Mouse (Mus musculus) CH12.LX (cell line): Measurements from ENCODE around the gene Wbp1l. TPM values are rescaled to one million over a fixed set of nuclear protein-coding genes. Genes with fewer than 3 reads are reported as not detected.

Source experiments
- DNase-seq: peaks from one replicate; pipeline ENCODE4 v3.0.0-alpha.2; 2013; ENCODE audit errors: extremely low read depth
- H3K27ac ChIP-seq: 2 replicates; pipeline ENCODE4 v1.5.1; 2012; ENCODE audit warnings: low read depth, mild to moderate bottlenecking, control low read depth, moderate library complexity; ENCODE audit not compliant: insufficient read depth
- H3K27me3 ChIP-seq: replicated peaks from 2 replicates; pipeline ENCODE3; 2012; ENCODE audit warnings: inconsistent platforms
- H3K36me3 ChIP-seq, 2 experiments: replicated peaks in 1 of 2; 2 replicates each; pipeline versions ENCODE3 to v1.6.1; 2012; ENCODE audit warnings: inconsistent platforms in 1 of 2, low read length in 1 of 2, mild to moderate bottlenecking in 1 of 2, mixed read lengths in 1 of 2, moderate library complexity in 1 of 2; ENCODE audit not compliant: control insufficient read depth in 1 of 2, insufficient read depth in 1 of 2
- H3K4me1 ChIP-seq, 2 experiments: 2 replicates each; pipeline ENCODE4 v1.6.1; 2012; ENCODE audit warnings: inconsistent platforms in 1 of 2, moderate library complexity in 1 of 2; ENCODE audit not compliant: insufficient read depth in 2 of 2, control insufficient read depth in 1 of 2
- H3K4me2 ChIP-seq: 2 replicates; pipeline ENCODE4 v1.6.1; 2012; ENCODE audit warnings: low read depth, mild to moderate bottlenecking, control low read depth; ENCODE audit not compliant: poor library complexity, insufficient read depth, severe bottlenecking
- H3K4me3 ChIP-seq, 3 experiments: fragments of 150-350 bp in 1 of 3; sonication (generic) in 1 of 3; replicated peaks in 1 of 3; 2 replicates each; pipeline versions ENCODE3 to v1.5.1; 2011 to 2012; ENCODE audit warnings: low read depth in 2 of 3, low read length in 2 of 3, mild to moderate bottlenecking in 2 of 3, moderate library complexity in 2 of 3, control low read depth in 1 of 3, improper control_type of control experiment in 1 of 3, inconsistent platforms in 1 of 3, mixed read lengths in 1 of 3; ENCODE audit not compliant: poor library complexity in 1 of 3
- H3K79me2 ChIP-seq: replicated peaks from 2 replicates; pipeline ENCODE4 v1.6.1; 2012; ENCODE audit warnings: mild to moderate bottlenecking, moderate library complexity; ENCODE audit not compliant: control insufficient read depth, poor library complexity, insufficient read depth, severe bottlenecking; ENCODE audit errors: extremely low read depth
- H3K9ac ChIP-seq: 2 replicates; pipeline ENCODE4 v1.6.1; 2012; ENCODE audit warnings: low read depth, mild to moderate bottlenecking, control low read depth, moderate library complexity; ENCODE audit not compliant: insufficient read depth
- H3K9me3 ChIP-seq: replicated peaks from 2 replicates; pipeline ENCODE3; 2012; ENCODE audit warnings: low read length, inconsistent platforms, mixed read lengths
- BHLHE40 ChIP-seq: IDR thresholded peaks from 2 replicates; pipeline ENCODE4 v1.6.1; 2011; ENCODE audit warnings: mild to moderate bottlenecking, low read depth, low read length, improper control_type of control experiment
- CHD1 ChIP-seq: IDR thresholded peaks from 2 replicates; pipeline ENCODE4 v1.6.1; 2012; ENCODE audit warnings: low read depth, low read length, improper control_type of control experiment, inconsistent platforms
- CTCF ChIP-seq, 2 experiments: IDR thresholded peaks in 1 of 2; conservative IDR thresholded peaks in 1 of 2; 2 replicates each; pipeline ENCODE4 v1.5.1; 2011 to 2012; ENCODE audit warnings: low read depth in 2 of 2, low read length in 2 of 2, improper control_type of control experiment in 1 of 2, inconsistent platforms in 1 of 2, mild to moderate bottlenecking in 1 of 2, moderate library complexity in 1 of 2
- E2F4 ChIP-seq: IDR thresholded peaks from 2 replicates; pipeline ENCODE4 v1.6.1; 2011; ENCODE audit warnings: low read depth, low read length, improper control_type of control experiment; ENCODE audit not compliant: insufficient replicate concordance
- EP300 ChIP-seq: IDR thresholded peaks from 2 replicates; pipeline ENCODE4 v1.6.1; 2011; ENCODE audit warnings: low read length, improper control_type of control experiment
- GABPA ChIP-seq: IDR thresholded peaks from 2 replicates; pipeline ENCODE4 v1.6.1; 2012; ENCODE audit warnings: low read depth, low read length, improper control_type of control experiment, inconsistent platforms; ENCODE audit not compliant: insufficient replicate concordance
- JUND ChIP-seq: conservative IDR thresholded peaks from 2 replicates; pipeline ENCODE4 v1.6.1; 2011; ENCODE audit warnings: low read depth, low read length, improper control_type of control experiment
- MAX ChIP-seq: IDR thresholded peaks from 2 replicates; pipeline ENCODE4 v1.6.1; 2011; ENCODE audit warnings: low read length, improper control_type of control experiment
- MEF2A ChIP-seq: IDR thresholded peaks from 2 replicates; pipeline ENCODE4 v1.6.1; 2014; ENCODE audit warnings: low read depth, mild to moderate bottlenecking, inconsistent platforms, low read length, improper control_type of control experiment, borderline replicate concordance
- MXI1 ChIP-seq: IDR thresholded peaks from 2 replicates; pipeline ENCODE4 v1.6.1; 2011; ENCODE audit warnings: mild to moderate bottlenecking, low read depth, low read length, improper control_type of control experiment
- MYC ChIP-seq: IDR thresholded peaks from 2 replicates; pipeline ENCODE4 v1.6.1; 2011; ENCODE audit warnings: low read depth, mild to moderate bottlenecking, improper control_type of control experiment, low read length
- PAX5 ChIP-seq: IDR thresholded peaks from 2 replicates; pipeline ENCODE4 v1.6.1; 2012; ENCODE audit warnings: low read length, inconsistent platforms, mixed read lengths
- RAD21 ChIP-seq: IDR thresholded peaks from 2 replicates; pipeline ENCODE4 v1.6.1; 2011; ENCODE audit warnings: low read depth, mild to moderate bottlenecking, low read length, improper control_type of control experiment, moderate library complexity
- RCOR1 ChIP-seq: conservative IDR thresholded peaks from 2 replicates; pipeline ENCODE4 v1.6.1; 2012; ENCODE audit warnings: low read depth, mild to moderate bottlenecking, inconsistent platforms, low read length, improper control_type of control experiment
- SIN3A ChIP-seq: IDR thresholded peaks from 2 replicates; pipeline ENCODE4 v1.6.1; 2012; ENCODE audit warnings: low read length, improper control_type of control experiment, inconsistent platforms
- TBP ChIP-seq: conservative IDR thresholded peaks from 2 replicates; pipeline ENCODE4 v1.6.1; 2011; ENCODE audit warnings: low read depth, low read length, improper control_type of control experiment
- UBTF ChIP-seq: IDR thresholded peaks from 2 replicates; pipeline ENCODE4 v1.6.1; 2012; ENCODE audit warnings: low read depth, mild to moderate bottlenecking, inconsistent platforms, low read length, improper control_type of control experiment, moderate library complexity
- USF2 ChIP-seq: conservative IDR thresholded peaks from 2 replicates; pipeline ENCODE4 v1.6.1; 2011; ENCODE audit warnings: low read depth, low read length, improper control_type of control experiment
- ZC3H11A ChIP-seq: IDR thresholded peaks from 2 replicates; pipeline ENCODE4 v1.6.1; 2012; ENCODE audit warnings: low read depth, mild to moderate bottlenecking, inconsistent platforms, low read length, improper control_type of control experiment
- ZMIZ1 ChIP-seq: IDR thresholded peaks from 2 replicates; pipeline ENCODE4 v1.6.1; 2012; ENCODE audit warnings: low read depth, mild to moderate bottlenecking, inconsistent platforms, low read length, improper control_type of control experiment
- ZNF384 ChIP-seq: IDR thresholded peaks from 2 replicates; pipeline ENCODE4 v1.6.1; 2012; ENCODE audit warnings: low read depth, low read length, improper control_type of control experiment, inconsistent platforms
- dilution Hi-C: fragments of 300-500 bp; cut with MboI; formaldehyde crosslinking; loops from 2 replicates; pipeline ENCODE4 v1.14.3; 2020; ENCODE audit warnings: low sequenced_read_pairs; ENCODE audit not compliant: extremely low pct_unique_long_range_greater_than_20kb, extremely low pct_ligation_motif_present
- in situ Hi-C: fragments of 300-500 bp; cut with MboI; formaldehyde crosslinking; loops from 3 replicates; pipeline ENCODE4 v1.14.3; 2019; ENCODE audit warnings: low sequenced_read_pairs, low pct_ligation_motif_present, low pct_unique_long_range_greater_than_20kb, mixed read lengths
- polyA plus RNA-seq: library from polyadenylated mRNA; unstranded; fragments of >175 nt; gene quantifications from 2 replicates; pipeline ENCODE4 v1.2.1, GENCODE M21; 2012; ENCODE audit warnings: low read depth; ENCODE audit not compliant: insufficient read length
- total RNA-seq, 2 experiments: library from RNA; depleted of rRNA; stranded (reverse); fragments of 300-350 nt in 1 of 2; fragments of >200 nt in 1 of 2; gene quantifications; 2 replicates each; pipeline ENCODE4 v1.2.3; 2012 to 2014

Gene Wbp1l
- total and polyA plus RNA-seq, 3 experiments: 11.6 to 23.5 (median 17.4) TPM

GRCm38 (mm10) chr19:46639496-46639895 lies 40.6 kb downstream of the Wbp1l start:
- H3K9ac ChIP-seq: no peak overlapping the region
- no peak overlapping the region for H3K27ac ChIP-seq
- DNase-seq: no peak
- no peak overlapping the region for H3K4me2 ChIP-seq
- H3K4me3 ChIP-seq: no peak overlapping the region
- H3K36me3 ChIP-seq: peaks cover 26 to 89% of the 10 kb centered on the region in 2 experiments
- peaks cover 0 to 4% of the 10 kb centered on the region in 2 experiments; a peak in 1 of 4 replicates for H3K4me1 ChIP-seq
- H3K9me3 ChIP-seq: no peaks in the 10 kb centered on the region
- H3K79me2 ChIP-seq: peaks cover 6% of the 10 kb centered on the region
- TF ChIP-seq SIN3A: no peak
- no peak for TF ChIP-seq ZNF384
- no peak for TF ChIP-seq UBTF
- no peak for TF ChIP-seq ZC3H11A
- no peak for TF ChIP-seq CHD1
- no peak for TF ChIP-seq EP300
- no peak for TF ChIP-seq MEF2A
- TF ChIP-seq MYC: no peak
- no peak for TF ChIP-seq MXI1
- dilution Hi-C loops (no loop called here), in situ Hi-C loops (no loop called here)
- no peaks in the 10 kb centered on the region for H3K27me3 ChIP-seq

GRCm38 (mm10) chr19:46640780-46641179 lies 41.9 kb downstream of the Wbp1l start:
- H3K9me3 ChIP-seq: no peaks in the 10 kb centered on the region
- peaks cover 6% of the 10 kb centered on the region for H3K79me2 ChIP-seq
- H3K36me3 ChIP-seq: peaks cover 31 to 91% of the 10 kb centered on the region in 2 experiments
- TF ChIP-seq MAX (no peak), GABPA (no peak), ZMIZ1 (no peak), CHD1 (no peak), E2F4 (no peak), USF2 (no peak), PAX5 (no peak), JUND (no peak), RAD21 (no peak), RCOR1 (no peak), TBP (no peak), CTCF (conservative IDR thresholded peaks at IDR 0.05 in 1 of 2, IDR thresholded peaks at IDR 0.05 in 1 of 2; ENCODE audit: low read depth in 2 of 2, low read length in 2 of 2) (no peak), BHLHE40 (no peak)
- in situ Hi-C loops (no loop called here), dilution Hi-C loops (no loop called here)
- H3K4me1 ChIP-seq: peaks cover 0 to 4% of the 10 kb centered on the region in 2 experiments; a peak in 1 of 4 replicates
- H3K27me3 ChIP-seq: no peaks in the 10 kb centered on the region
- no peak overlapping the region for H3K9ac ChIP-seq
- H3K4me2 ChIP-seq: no peak overlapping the region
- H3K27ac ChIP-seq: no peak overlapping the region
- no peak overlapping the region for H3K4me3 ChIP-seq
- DNase-seq: no peak
